Mouse (Mus musculus) ES-Bruce4 (cell line): ENCODE measurements around the gene Actr6. TPM values are rescaled to one million over a fixed set of nuclear protein-coding genes. Genes with fewer than 3 reads are reported as not detected.

Source experiments
- H3K27ac ChIP-seq: 2 replicates; pipeline ENCODE4 v1.5.1; 2012; ENCODE audit warnings: low read length, inconsistent platforms; ENCODE audit not compliant: insufficient read depth
- H3K27me3 ChIP-seq: 2 replicates; pipeline ENCODE4 v1.6.1; 2012; ENCODE audit warnings: mild to moderate bottlenecking, low read length, inconsistent platforms; ENCODE audit not compliant: control insufficient read depth, poor library complexity, insufficient read depth, severe bottlenecking
- H3K36me3 ChIP-seq: 2 replicates; pipeline ENCODE4 v1.6.1; 2012; ENCODE audit warnings: inconsistent platforms, mild to moderate bottlenecking, low read length, moderate library complexity; ENCODE audit not compliant: control insufficient read depth, poor library complexity, insufficient read depth, severe bottlenecking
- H3K4me1 ChIP-seq: one replicate; pipeline ENCODE4 v1.8.1; 2011; ENCODE audit warnings: low read length; ENCODE audit not compliant: control insufficient read depth, insufficient read depth
- H3K4me3 ChIP-seq: 2 replicates; pipeline ENCODE4 v1.5.1; 2011; ENCODE audit warnings: low read depth, mild to moderate bottlenecking, low read length
- H3K9ac ChIP-seq: 2 replicates; pipeline ENCODE4 v1.6.1; 2012; ENCODE audit warnings: low read depth, mild to moderate bottlenecking, inconsistent platforms; ENCODE audit not compliant: poor library complexity, severe bottlenecking
- H3K9me3 ChIP-seq: replicated peaks from 2 replicates; pipeline ENCODE4 v1.6.1; 2012; ENCODE audit warnings: mild to moderate bottlenecking, low read length, inconsistent platforms; ENCODE audit not compliant: control insufficient read depth, poor library complexity, insufficient read depth, severe bottlenecking
- CTCF ChIP-seq: IDR thresholded peaks from one replicate; pipeline ENCODE4 v1.8.1; 2011; ENCODE audit warnings: low read depth, low read length
- EP300 ChIP-seq: IDR thresholded peaks from 2 replicates; pipeline ENCODE4 v1.6.1; 2011; ENCODE audit warnings: low read depth, low read length; ENCODE audit not compliant: insufficient read depth
- POLR2A ChIP-seq: IDR thresholded peaks from one replicate; pipeline ENCODE4 v1.8.1; 2011; ENCODE audit warnings: low read length; ENCODE audit not compliant: insufficient read depth
- polyA plus RNA-seq: library from polyadenylated mRNA; stranded (reverse); fragments of >200 nt; gene quantifications from 2 replicates; pipeline ENCODE4 v1.2.4, GENCODE M21; 2011; ENCODE audit warnings: low read depth; ENCODE audit not compliant: missing spikeins, insufficient read depth, insufficient read length

Gene Actr6
- polyA plus RNA-seq, 1 experiment = 32.8 TPM

DNA sequence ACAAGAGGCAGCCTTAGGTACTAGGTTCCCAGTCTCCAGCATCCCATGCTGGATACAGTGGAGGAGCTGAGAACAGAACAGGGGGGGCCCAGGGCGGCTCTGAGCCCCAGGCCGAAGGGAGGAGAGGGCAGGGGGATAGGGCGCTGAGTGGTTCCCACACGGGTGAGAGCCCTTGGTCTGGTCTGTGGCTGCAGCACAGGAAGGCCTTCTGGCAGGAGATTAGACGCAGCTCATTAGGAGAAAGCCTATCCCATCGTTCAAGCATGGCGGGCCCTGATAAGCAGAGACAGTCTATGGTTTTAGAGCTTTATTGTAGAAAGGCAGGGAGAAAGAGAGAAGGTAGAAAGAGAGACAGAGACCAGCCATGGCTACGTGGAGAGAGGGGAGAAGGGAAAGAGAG is 42.1 kb downstream of the Actr6 start:
- H3K9ac ChIP-seq = 0 out of 2 replicates have a peak overlapping the region, but pooled peaks have one; percentile 25
- no peaks in the 10 kb centered on the region for H3K36me3 ChIP-seq
- H3K9me3 ChIP-seq = no peaks in the 10 kb centered on the region
- H3K27me3 ChIP-seq = no peaks in the 10 kb centered on the region
- no peaks in the 10 kb centered on the region for H3K4me1 ChIP-seq
- no peak for TF ChIP-seq POLR2A
- TF ChIP-seq EP300 = no peak
- TF ChIP-seq CTCF = no peak
- no peak overlapping the region for H3K27ac ChIP-seq
- peak overlapping the region; percentile 24 for H3K4me3 ChIP-seq

DNA sequence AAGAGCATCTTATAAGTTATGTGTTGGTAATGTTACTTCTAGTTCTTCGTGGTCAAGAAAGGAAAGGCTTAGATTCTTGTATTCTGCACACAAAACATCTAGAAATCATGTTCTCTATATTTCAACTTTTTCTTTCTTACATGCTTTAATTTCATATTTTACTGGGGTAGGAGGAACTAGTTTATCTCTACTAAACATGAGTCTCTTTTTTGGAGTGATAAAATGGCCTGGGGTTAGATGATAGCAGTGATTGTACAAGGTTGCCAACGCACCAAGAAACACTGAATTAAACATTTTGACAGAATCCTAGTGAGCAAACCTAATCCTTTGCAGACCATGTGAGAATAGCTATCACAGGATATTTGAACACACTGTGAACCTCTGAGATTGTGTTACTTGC is 44.6 kb downstream of the Actr6 start:
- Histone ChIP-seq H3K9me3 (no peaks in the 10 kb centered on the region), H3K4me1 (no peaks in the 10 kb centered on the region), H3K9ac (no peak overlapping the region), H3K27ac (no peak overlapping the region), H3K36me3 (no peaks in the 10 kb centered on the region), H3K27me3 (no peaks in the 10 kb centered on the region), H3K4me3 (no peak overlapping the region)
- TF ChIP-seq POLR2A (no peak), EP300 (no peak), CTCF (no peak)

DNA sequence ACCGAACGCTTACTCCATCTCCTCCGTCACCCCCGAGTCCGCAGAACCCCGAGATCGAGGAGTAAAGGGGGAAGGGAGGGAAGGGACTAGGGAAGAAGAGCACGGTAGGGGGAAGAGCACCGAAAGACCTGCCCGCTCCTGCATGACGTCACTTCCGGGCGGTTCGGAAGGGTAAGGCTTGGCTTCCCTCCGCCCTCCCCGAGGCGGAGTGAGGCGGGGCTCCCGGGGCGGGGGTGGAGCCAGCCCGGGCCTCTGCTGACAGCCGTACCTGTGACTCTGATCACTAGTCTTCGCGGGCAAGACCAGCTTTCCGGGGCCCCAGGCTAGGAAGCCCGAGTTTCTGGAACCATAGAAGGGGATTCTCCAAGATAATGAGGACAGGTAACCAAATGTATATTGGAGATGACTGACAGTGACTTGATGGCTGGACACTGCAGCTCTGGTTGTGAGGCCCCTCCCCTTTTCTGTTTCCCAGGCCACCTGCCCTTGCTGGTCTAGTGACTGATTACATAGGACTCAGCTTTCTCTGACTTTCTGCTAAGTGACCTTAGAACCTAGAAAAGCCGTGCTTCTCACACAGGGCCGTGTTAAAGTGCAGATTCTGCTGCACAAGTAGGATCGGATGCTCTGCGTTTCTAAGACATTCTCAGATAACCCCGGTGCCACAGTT is 45.8 kb downstream of the Actr6 start, which contains the start of gene Scyl2:
Scyl2 (minus strand) TSS at position 147 of the 670 bp plus-strand sequence.
- Histone ChIP-seq H3K9ac (peak within 1 kb of the TSS; percentile 81), H3K4me1 (no peaks in the 10 kb centered on the region), H3K36me3 (no peaks in the 10 kb centered on the region), H3K27ac (no peak within 1 kb of the TSS), H3K9me3 (no peaks in the 10 kb centered on the region), H3K27me3 (no peaks in the 10 kb centered on the region), H3K4me3 (peak within 1 kb of the TSS; percentile 74)
- TF ChIP-seq CTCF (no peak), EP300 (no peak), POLR2A (peak; percentile 48)

DNA sequence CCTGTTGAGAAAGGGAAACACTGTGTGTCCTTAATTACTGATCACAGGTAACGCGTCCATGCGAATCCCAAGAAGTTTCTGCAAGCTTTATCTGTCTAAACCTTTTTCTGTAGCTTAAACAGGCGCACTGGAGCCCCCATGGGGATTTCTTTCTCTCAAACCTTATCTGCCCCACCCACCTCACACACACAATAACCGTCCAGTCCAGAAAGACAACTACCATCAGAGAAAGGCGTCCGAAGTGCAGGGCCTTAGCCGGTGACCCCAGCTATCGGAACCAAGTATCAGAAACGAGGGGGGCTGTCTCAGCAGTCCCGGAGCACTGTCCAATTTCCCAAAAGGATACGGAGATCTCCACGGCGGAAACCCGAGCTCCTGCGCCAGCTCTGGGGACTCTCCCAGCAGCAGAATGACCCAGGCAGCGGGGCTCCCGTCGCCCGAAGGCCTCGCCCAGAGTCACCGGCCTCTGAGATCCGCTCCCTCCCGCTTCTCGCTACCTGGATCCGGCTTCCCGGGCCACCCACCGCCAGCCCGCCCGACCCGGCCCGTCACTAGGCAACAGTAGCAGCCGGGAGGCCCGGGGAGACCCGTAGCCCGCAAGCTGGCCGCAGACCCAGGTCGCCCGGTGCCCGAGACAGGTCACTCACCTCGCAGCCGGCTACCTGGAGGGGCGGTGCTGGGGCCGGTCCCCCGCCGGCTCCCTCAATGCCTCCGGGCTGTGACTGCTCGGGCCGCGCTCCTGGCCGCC is 46.5 kb downstream of the Actr6 start:
- H3K9me3 ChIP-seq = no peaks in the 10 kb centered on the region
- H3K4me1 ChIP-seq = no peaks in the 10 kb centered on the region
- H3K36me3 ChIP-seq = no peaks in the 10 kb centered on the region
- TF ChIP-seq EP300 = no peak
- TF ChIP-seq POLR2A = no peak
- no peak for TF ChIP-seq CTCF
- peak overlapping the region; percentile 74 for H3K4me3 ChIP-seq
- peak overlapping the region; percentile 81 for H3K9ac ChIP-seq
- no peaks in the 10 kb centered on the region for H3K27me3 ChIP-seq
- no peak overlapping the region for H3K27ac ChIP-seq

DNA sequence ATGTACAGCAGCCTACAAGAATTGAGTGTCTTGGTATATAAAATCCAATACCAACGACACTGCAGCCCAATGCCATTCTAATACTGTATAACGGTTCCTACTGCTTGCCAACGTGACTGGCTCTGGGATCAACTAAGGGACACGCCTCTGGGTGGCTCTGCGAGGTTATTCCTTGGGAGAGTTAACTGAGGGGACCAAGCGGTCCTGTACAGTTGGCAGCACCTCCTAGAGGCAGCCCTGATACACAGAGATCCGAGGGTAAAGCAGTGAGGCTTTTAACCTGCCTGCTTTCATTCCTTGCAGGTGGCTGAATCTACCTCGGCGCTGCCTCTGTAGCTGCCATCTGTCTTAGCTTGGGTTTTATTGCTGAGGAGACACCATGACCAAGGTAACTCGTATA is 49.1 kb downstream of the Actr6 start:
- no peak overlapping the region for H3K27ac ChIP-seq
- H3K4me3 ChIP-seq = no peak overlapping the region
- no peaks in the 10 kb centered on the region for H3K4me1 ChIP-seq
- TF ChIP-seq POLR2A = no peak
- H3K9ac ChIP-seq = no peak overlapping the region
- no peaks in the 10 kb centered on the region for H3K27me3 ChIP-seq
- no peaks in the 10 kb centered on the region for H3K9me3 ChIP-seq
- H3K36me3 ChIP-seq = no peaks in the 10 kb centered on the region

DNA sequence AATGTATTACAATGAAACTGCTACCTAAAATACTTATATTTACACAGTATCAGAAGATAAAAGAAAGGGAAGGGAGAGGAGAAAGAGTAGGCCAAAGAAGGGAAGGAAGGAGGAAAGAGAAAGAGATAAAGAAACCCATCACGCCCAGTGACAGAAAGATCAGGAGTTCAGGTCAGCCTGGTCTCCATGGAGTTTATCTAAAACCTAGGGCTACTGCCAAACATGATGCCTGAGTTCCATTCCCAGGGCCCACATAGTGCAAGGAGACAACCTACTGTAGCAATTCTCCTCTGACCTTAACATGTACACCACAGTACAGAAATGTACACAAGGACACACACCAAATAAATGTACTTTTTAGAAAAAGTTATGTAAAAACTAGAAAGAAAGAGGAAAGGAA is 49.9 kb downstream of the Actr6 start:
- Histone ChIP-seq H3K9ac (no peak overlapping the region), H3K27me3 (no peaks in the 10 kb centered on the region), H3K27ac (no peak overlapping the region), H3K4me3 (no peak overlapping the region), H3K9me3 (no peaks in the 10 kb centered on the region), H3K4me1 (no peaks in the 10 kb centered on the region), H3K36me3 (no peaks in the 10 kb centered on the region)
- TF ChIP-seq CTCF (no peak), POLR2A (no peak), EP300 (no peak)
